Mouse (Mus musculus): Measurements from ENCODE around the gene Irf5.
"Not testable (repeated sequence)": the region's sequence is repeated elsewhere in the genome, so short reads cannot be mapped to it uniquely, and the experiment has no call there.

Gene Irf5

DNA sequence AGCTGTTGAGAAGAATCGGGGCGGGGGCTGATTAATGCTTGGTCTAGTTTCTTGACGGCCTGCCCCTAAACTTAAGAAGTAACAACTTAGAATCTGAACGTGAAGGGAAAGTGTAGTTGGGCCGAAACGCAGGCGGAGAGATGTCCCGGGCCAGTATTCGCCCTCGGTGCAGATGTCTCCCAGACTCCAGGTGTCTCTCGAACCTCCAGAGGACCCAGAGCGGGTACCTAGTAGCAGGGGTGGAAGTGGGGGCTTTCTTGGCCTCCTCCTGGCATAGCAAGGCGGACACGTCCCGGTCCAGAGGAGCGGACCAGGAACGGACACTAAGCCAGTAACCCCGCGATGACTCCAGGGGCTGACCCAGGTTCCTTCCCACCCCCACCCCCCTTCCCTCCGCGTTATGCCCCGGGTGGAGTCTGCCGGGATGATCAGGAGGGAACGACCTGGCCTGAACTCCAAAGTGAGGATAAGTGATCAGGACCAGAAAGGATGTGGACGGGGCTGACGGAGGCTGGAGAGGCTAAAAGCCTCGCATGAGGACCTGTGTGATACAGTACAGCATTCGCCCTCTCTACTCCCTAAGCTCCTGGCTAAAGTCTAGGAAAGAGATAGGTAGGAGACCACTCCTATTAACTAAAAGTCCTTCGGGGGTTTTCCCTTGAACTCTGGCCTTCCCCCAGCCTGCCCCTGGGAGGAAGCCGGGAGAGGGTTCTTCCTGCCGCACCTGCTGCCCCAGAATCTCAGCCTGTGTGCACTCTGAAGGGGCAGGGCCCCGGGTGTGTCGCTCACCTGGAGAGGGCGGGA, 1.1 kb downstream of the Irf5 start:
- DNase-seq (ENCODE audit: low spot score in 2 of 2), result no peak

DNA sequence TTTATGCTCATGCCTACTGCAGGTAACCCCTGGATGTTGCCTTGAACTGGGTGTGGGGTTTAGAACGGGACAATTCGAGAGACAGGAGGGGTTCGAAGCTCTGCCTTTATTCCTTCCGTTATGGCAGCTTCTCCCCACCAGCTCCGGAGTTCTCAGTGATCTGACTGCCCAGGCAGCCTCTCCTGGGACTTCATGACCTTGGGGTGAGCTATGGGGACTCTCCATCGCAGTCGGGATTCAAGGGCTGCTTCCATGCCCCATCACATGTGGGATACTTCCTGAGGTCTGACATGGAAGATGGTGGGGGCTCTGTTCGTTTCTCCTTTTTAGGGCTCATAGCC, 1.7 kb downstream of the Irf5 start:
- DNase-seq (ENCODE audit: low spot score in 2 of 2), result no peak

DNA sequence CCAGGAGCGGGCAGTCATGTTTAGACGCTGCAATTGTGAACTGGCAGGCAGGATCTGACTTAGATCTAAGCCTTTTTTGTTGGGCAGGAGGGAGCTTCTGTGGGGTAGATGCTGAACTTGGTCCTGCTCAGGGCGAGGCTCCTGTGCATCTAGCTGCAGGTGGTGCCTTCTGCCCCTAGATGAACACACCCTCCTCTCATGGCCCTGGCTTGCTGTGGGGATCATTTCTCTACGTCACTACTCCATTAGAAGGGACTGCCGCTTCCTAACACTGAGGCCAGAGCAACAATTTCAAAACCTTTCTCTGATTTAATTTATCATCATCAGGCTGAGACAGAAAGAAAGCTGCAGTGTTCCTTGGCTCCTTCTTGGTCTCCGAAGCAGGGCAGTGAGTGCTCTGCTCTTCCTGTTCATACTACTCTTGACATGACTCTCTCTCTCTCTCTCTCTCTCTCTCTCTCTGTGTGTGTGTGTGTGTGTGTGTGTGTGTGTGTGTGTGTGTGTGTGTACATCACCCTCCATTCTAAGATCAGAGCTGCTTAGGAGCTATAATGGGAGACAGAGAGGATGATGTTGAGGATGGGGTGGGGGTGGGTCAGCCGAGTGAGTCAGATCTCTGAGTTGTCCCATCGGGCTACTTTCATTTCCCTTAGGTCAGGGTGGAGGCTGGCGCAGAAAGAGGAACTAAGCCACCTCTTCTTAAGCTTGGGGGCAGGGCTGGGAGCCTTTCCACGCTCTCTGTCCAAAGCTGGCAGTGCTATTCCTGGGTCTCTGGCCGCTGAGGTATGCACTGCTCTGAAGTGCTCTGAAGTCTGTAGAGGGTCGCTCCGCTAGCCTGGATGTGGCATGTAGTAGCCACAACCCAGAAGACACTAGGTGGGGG, 2.4 kb downstream of the Irf5 start:
- no peak for DNase-seq (ENCODE audit: low spot score in 2 of 2)

DNA sequence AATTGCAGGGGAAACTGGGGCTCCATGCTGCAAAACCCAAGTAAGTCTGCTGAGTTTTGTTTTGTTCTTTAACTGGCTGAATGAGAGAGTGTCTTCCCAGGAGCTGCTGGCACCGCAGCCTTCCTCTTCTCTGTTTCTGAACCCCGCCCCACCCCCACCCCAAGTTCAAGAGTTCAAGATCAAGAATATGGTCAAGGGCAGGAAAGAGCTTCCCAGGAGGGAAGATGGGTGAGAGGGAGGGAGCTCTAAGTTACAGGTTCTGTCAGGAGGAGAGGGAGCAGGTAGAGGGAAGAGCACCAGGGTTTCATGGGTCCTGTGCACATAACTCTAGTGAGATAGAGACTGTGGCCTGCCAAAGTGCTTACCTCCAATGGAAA, 3.0 kb downstream of the Irf5 start:
- DNase-seq (ENCODE audit: low spot score in 2 of 2), result no peak

DNA sequence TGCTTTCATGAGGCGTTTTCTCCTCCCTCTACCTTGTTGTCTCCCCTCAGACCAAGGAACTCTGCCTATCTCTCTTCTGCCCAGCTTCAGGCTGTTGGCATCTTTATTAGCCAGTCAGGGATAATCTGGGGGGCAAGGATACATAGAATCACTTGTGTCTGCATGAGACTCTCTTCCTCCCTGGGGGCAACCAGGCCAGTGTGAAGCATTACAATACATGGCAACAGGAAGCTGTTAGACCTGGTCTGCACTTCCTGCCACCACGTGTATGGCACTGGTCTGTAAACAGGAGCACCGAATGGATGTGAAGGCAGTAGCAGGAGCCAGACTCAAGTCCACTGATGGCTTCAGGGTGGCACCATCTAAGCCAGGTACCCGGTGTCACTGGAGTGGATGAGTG, 3.6 kb downstream of the Irf5 start:
- DNase-seq (ENCODE audit: low spot score in 2 of 2), result no peak

DNA sequence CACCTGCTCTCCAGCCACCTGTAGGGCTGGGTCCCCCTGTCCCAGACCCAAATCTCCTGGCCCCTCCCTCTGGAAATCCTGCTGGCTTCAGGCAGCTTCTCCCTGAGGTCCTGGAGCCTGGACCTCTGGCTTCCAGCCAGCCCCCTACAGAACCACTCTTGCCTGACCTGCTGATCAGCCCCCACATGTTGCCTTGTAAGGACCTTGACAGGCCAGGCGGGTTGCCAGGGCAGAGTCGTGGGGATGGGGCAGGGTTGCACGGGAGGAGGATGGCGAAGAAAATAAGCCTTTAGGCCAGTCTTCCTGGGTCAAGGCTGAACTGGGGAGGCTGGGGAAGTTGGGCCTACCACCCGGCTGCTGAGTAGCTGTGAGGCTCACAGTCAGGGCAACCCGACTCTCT, 8.9 kb downstream of the Irf5 start:
- DNase-seq (ENCODE audit: low spot score in 2 of 2), result no peak

DNA sequence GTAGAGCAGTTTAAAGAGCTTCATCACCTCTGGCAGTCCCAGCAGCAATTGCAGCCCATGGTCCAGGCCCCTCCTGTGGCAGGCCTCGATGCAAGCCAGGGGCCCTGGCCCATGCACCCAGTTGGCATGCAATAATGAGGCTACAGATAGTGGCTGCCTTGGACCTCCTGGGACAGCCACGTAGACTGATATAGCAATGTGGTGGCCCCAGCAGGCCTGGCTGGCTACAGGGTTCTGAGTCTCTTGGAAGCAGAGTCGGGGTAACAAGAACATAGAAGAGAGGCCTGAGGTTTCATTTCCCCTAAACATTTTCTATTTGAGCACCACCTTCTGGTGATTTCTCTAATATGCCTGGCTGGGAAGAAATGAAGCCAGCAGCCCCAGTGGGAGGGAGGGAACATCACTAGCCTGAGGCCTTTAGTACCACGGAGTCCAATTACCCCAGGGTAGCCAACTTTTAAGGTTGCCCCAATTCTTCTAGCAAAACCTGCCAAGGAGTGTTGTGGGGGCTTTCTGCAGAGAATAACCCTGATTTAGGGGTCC, 10.3 kb downstream of the Irf5 start:
- DNase-seq (ENCODE audit: low spot score in 2 of 2), result no peak

DNA sequence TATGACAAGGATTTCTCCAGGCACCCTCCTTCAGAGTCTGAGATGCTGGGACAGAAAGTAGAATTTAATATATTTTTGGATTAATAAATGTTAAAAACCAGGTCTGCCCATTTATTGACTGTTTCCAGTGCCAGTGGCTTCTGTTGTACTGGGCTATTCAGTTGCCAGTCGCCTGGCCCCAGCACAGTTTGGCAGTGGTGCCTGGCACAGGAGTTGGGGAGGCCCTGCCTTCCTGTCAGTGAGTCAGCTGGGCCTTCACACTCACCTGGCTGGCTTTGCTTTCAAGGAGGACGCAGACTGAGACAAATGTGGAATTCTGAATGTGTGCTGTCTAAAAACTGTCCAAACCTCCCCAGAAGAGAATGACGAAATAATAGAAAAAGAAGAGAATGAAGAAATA, 10.8 kb downstream of the Irf5 start:
- DNase-seq (ENCODE audit: low spot score in 2 of 2), result no peak

DNA sequence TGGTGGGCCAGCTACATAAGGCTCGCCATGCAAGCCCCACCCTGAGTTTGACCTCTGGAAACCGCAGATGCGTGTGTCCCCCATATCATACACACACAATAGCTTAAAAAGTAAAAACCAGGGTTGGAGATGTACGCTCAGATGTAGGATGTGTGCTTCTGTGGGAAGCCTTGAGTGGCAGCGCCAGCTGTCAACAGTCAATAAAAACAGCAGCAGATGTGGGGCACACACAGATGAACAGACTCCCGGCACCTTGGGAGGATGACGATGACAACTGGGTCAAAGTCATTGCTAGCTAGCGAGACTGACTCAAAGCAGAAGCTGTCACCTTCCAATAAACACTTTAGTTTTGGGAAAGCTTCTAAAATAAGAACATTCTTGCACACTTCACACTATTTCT, 13.1 kb downstream of the Irf5 start:
- no peak for DNase-seq (ENCODE audit: low spot score in 2 of 2)

DNA sequence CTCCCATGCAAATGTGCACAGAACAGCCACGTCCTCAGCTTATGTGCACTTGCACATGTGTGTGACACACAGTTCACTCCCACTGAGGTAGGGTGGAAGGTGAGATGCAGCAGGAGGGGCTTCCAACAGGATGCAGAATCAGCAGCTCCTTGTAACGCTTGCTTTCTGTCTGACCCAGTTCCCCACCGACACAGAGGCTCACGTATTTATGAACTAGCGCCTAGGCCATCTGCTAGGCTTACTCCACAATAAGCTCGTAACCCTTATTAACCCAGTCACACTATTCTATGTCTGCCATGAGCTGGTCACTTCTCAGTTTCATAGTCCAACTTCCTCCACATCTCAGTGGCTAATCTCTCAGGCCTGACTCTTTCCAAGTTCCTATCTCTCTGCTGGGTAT, 13.8 kb downstream of the Irf5 start:
- DNase-seq (ENCODE audit: low spot score in 2 of 2), result no peak

DNA sequence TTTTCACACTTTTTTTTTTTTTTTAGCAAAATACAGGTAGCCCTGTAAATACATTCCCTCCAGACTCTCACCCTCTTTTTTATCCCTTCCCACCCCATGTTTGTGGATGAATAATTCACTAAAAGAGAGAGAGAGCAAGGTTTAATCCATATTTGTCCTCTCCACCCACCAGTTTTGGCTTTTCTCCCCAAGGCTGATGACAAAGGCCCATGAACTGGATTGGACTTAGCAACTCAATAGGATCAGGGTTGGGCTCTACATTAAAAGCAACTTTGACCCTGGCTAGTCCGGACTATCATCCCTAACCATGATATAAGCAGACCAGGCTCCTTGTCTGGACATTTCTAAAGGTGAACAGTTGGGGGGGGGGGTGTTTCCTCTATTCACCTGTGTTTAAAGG, 14.5 kb downstream of the Irf5 start:
- DNase-seq (ENCODE audit: low spot score in 2 of 2), result no peak

DNA sequence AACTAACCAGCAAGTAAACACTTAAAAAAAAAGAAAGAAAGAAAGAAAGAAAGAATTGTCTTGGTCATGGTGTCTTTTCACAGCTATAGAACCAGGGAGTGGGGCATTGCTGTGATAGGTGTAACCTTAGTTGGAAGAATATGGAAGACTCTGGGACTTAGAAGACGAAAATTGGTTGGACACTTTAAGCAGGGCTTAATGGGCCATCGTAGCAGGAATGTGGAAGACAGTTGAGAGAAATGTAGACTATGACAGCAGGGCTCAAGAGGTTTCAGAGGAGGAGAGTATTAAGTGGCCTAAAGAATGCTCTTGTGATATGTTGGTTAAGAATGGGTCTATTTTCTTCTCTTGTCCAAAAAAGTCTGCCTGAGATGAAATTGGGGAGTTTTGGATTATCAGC, 19.2 kb downstream of the Irf5 start:
- DNase-seq (ENCODE audit: low spot score in 2 of 2), result no peak

DNA sequence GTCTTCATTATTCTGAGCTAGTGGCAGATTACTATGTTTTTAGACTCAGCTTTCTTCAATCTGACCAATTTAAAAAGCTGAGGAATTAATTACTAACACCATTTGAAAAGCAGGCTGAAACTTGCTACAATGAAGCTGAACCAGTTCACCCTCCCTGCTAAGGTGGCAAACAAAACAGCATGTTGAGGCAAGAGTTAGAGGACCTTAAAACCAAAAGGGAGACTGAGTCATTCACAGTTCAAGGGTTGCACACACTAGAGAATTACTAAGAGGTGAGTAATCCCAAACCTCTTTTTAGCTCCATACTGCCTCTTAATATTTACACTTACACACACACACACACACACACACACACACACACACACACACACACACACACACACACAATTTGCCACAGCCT, 21.2 kb downstream of the Irf5 start:
- no peak for DNase-seq (ENCODE audit: low spot score in 2 of 2)

DNA sequence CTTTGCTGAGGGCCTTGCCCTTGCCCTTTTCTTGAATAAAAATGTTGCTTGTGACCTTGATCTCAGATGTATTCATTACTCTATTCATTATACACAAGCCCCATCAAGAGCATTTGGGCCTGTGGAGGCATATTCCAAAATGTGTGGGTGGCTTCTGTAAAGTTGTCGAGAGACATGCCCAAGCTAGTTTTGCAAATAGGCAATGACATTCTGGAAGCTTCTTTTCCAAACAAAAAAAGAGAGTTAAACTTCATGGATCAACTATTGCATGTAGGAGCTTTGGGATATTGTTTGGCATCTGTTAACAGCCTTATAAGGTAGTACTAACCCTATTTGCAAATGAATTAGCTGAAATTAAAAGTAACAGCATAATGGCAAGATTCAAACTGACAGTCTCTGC, 21.7 kb downstream of the Irf5 start:
- DNase-seq (ENCODE audit: low spot score in 2 of 2), result no peak

DNA sequence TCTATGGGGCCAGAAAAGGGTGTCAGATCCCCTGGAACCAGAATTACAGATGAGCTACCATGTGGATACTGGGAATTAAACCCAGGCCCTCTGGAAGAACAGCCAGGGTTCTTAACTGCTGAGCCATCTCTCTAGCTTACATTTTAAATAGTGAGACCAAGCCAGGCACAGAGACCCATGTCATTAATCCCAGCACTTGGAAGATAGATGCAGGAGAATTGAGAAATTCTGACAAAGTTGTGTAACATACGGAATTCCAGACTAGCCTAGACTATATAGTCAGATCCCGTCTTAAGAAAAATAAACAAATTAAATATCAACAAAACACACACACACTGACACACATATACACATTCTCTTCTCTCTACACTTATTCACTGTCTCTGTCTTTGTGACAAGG, 26.1 kb downstream of the Irf5 start:
- DNase-seq (ENCODE audit: low spot score in 2 of 2), result no peak

DNA sequence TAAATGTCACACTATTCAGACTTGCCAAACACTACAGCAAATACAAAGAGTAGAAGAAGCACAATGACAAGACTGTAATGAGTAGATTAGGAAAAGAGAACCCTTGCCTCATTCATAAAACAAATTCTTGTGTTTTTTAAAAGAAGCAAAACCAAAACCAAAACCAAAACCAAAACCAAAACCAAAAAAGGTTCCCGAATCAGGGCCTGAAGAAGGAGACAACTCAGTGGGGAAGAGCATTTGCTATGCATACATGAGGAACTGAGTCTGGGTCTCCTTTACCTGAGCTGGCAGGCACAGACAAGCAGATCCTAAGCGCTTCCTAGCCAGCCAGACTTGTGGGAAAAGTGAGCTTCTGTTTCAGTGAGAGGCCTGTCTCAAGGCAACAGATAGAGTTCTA, 30.7 kb downstream of the Irf5 start:
- no peak for DNase-seq (ENCODE audit: low spot score in 2 of 2)

DNA sequence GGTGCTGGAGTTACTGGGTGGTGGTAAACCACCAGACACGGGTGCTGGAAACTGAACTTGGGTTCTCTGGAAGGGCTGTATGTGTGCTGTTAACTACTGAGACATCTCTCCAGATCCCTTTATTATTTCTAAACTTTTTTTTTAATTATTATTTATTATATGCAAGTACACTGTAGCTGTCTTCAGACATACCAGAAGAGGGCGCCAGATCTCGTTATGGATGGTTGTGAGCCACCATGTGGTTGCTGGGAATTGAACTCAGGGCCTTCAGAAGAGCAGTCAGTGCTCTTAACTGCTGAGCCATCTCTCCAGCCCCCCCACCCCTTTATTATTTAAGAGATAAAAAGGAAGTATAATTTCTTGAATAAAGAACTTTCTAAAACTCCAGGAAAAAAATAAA, 50.0 kb downstream of the Irf5 start:
- DNase-seq (ENCODE audit: low spot score in 2 of 2), result not testable (repeated sequence)

DNA sequence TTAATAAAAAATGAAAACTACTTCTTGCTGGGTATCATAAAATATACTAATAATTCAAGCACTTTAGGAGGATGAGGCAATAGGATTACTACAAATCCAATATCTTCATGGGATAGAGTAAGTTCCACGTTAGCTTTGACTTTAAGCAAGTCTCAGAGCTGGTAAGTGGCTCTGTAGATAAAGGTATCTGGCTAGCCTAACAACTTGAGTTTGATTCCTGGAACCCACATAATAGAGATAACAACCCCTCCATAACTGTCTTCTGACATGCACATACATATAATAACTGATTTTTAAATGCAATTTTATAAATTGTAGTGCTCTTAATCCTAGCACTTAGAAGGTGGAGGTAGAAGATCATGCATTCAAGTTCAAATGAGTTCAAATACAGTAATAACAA, 54.3 kb downstream of the Irf5 start:
- no peak for DNase-seq (ENCODE audit: low spot score in 2 of 2)

DNA sequence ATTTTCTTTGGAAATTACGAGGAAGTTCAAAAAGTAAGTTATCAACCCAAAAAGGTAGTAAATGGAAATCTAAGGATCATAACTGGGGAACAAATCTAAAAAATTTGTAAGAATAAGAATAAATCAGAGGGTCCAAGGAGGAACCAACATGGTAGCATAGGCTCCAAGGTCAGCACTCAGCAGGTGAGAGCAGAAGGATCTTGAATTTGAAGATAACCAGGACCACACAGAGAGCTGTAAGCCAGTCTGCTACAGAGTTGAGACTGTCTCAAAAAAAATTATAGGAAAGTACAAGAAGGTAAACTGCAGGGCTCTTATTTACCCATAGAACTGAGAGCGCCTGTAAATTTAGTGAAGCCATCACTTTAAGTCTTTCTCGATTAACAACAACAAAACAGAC, 54.8 kb downstream of the Irf5 start:
- DNase-seq (ENCODE audit: low spot score in 2 of 2), result no peak
